Mouse (Mus musculus) embryonic fibroblast, embryonic 13.5 days (primary cell): Measurements from ENCODE around the gene Sphk2.

Source experiments
- CTCF ChIP-seq: IDR thresholded peaks from 2 replicates; pipeline ENCODE4 v1.5.1; 2011; ENCODE audit warnings: mild to moderate bottlenecking, control low read depth, low read length, moderate library complexity, borderline replicate concordance; ENCODE audit not compliant: insufficient read depth
- POLR2A ChIP-seq: IDR thresholded peaks from 2 replicates; pipeline ENCODE4 v1.6.1; 2011; ENCODE audit warnings: low read depth, mild to moderate bottlenecking, control low read depth, low read length, moderate library complexity

GRCm38 (mm10) chr7:45733477-45733876, 15.7 kb upstream of the Sphk2 start:
- no peak for TF ChIP-seq CTCF
- TF ChIP-seq POLR2A: no peak
